Mouse (Mus musculus) common myeloid progenitor, adult 5-6 weeks (primary cell): ENCODE data around the gene Rbbp6. TPM values are rescaled to one million over a fixed set of nuclear protein-coding genes. Genes with fewer than 3 reads are reported as not detected.

Source experiments
- ATAC-seq: replicated peaks from 2 replicates; pipeline ENCODE4 v1.8.0; 2016; ENCODE audit warnings: low read depth, mild to moderate bottlenecking, moderate TSS enrichment, inconsistent platforms; ENCODE audit not compliant: poor library complexity, severe bottlenecking
- total RNA-seq: library from RNA; stranded (forward); fragments of 200-1000, 187-1606 nt; gene quantifications from 2 replicates; pipeline ENCODE4 v1.2.3, GENCODE M21; 2017

Rbbp6 gene
- 91.9 and 101 TPM in 2 replicates for total RNA-seq

DNA sequence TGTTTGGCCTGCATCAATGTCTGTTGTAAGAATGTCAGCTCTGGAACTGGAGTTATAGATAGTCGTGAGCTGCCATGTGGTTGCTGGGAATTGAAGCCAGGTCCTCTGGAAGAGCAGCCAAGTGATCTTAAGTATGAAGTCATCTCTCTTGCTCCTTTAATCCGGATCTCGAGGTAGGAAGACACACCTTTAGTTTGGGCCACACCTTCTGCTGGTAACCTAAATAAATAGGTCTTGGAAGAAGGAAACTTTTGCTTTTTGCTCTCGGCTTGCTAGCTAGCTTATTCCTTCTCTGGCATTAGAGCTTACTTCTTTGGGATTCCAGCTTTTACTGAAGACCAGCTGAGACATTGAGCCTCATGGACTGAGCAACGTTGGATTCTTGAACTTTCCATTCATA lies at the start of gene Rbbp6:
Gene Rbbp6 (plus strand): TSS at position 301 of the 400 bp plus-strand sequence.
- ATAC-seq, result no peak

DNA sequence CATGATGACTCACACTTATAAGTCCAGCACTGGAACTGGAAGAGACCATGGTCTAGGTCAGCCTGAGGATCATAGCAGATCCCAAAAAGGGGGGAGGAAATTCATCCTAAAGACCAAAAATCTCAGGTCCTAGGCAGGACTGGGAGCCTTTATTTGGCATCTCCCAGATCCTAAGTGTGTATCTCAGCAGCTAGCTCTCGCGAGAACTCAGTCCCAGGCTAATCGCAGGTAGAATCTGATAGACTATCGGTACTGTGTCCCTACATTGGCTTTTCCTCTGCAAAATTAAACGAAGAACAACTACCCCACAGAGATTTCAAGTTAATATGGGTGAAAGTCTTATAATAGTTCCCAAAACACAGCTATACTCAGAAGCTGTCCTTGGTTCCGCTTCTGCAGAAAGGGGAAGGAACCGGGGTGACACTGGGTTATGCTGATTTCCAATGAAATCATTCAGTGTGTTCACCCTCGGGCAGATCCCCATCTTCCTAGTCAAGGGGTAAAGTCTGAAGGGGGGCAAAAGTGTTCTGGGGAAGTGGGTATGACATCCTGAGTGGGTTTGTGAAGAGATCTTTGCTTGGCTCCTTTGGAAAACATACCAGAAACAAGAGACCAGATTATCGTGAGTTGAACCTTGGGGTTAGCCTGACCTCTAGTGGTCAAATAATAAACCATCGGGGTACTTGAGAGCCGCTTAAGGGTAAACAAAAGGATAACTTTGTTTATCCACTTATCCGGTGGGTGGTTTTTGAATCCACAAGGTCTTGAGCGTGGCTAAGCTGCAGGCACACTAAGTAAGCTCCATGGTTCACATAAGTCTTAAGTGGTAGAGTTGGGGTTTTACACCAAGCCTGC lies 45.5 kb upstream of the Rbbp6 start:
- ATAC-seq, result peak; percentile 90

- no peak for ATAC-seq
Measured at GRCm38 (mm10) chr7:122921537-122921936, 43.9 kb upstream of the Rbbp6 start.

- peak; percentile 40; the same call in 1 of the 2 replicates for ATAC-seq
Measured at GRCm38 (mm10) chr7:122924256-122924655, 41.2 kb upstream of the Rbbp6 start.

DNA sequence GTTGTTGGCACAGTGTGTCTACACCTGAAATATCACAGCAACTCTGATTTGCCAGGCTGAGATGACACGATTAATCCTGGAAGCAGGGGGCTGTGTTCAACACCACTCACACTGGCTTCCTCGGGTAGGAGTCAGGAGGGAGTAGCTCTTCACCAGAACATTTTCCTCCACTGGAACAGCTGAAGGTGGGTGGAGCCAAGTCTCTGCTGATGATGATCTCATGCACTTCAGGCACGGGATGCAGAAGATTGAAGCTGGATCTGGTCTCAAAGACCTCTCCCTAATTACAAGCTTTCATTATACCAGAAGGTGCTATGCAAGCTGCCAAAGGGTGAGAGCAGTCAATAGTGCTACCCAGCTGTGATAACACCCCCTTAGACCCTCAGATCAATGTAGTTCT lies 35.0 kb upstream of the Rbbp6 start:
- ATAC-seq, result no peak

- 0 out of 2 replicates have a peak, but pooled peaks have one; percentile 8 for ATAC-seq
Measured at GRCm38 (mm10) chr7:122932171-122932570, 33.3 kb upstream of the Rbbp6 start.

DNA sequence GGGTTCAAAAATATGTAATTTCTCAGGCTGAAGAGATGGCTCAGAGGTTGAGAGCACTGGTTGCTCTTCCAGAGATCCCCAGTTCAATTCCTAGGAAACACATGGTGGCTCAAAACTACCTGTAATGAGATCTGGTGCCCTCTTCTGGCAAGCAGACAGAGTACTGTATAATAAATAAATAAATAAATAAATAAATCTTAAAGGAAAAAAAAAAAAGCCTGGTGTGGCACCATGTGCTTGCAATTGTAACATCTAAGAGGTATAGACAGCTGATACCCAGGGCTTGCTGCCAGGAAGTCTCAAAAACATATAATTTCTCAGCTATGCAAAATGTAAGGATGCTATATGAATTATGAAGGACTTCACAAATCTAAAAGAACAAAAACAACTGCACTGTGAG lies 28.9 kb upstream of the Rbbp6 start:
- ATAC-seq, result no peak

DNA sequence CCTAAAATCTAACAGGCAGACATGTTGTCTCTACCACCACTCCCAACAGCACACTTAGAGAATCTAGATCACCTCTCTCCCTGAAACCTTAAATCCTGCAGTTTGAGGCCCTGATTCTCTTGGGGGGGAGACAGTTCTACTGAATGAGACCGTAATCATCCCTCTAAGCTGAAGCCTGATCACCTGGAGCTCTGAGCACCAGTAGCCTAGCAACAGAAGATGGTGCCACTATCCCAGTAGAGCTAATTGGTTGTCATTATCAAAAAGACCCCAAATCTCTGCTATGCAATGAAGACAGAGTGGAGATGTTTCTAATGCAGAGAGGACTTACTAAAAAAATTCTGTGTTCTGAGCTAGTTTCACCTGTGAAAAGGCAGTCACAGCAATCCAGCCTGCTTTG lies 27.3 kb upstream of the Rbbp6 start:
- no peak for ATAC-seq

DNA sequence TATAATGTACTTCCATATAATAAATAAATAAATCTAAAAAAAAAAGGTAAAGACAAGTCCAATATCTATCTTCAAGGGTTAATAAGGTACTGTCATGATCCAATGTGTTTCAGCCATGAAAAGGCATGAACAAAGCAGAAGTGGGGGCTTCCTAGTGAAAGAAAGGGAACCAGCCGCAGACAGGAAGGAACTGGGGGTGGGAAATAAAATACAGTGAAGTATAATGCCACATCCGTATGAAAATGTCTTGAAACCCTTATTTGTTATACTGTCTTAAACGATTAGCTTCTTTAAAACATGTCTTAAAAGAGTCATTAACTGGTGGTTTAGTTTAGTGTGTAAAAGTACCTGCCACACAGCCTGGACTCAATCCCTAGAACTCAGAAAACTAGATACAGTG lies 26.3 kb upstream of the Rbbp6 start:
- ATAC-seq, result peak; percentile 75

- ATAC-seq, result peak; percentile 58
Measured at GRCm38 (mm10) chr7:122940371-122941075, 25.0 kb upstream of the Rbbp6 start.

- ATAC-seq, result no peak
Measured at GRCm38 (mm10) chr7:122942111-122942510, 23.4 kb upstream of the Rbbp6 start.

GRCm38 (mm10) chr7:122945149-122945548 lies 20.3 kb upstream of the Rbbp6 start:
- peak; percentile 91 for ATAC-seq

GRCm38 (mm10) chr7:122949268-122949667 lies 16.2 kb upstream of the Rbbp6 start:
- ATAC-seq, result no peak

DNA sequence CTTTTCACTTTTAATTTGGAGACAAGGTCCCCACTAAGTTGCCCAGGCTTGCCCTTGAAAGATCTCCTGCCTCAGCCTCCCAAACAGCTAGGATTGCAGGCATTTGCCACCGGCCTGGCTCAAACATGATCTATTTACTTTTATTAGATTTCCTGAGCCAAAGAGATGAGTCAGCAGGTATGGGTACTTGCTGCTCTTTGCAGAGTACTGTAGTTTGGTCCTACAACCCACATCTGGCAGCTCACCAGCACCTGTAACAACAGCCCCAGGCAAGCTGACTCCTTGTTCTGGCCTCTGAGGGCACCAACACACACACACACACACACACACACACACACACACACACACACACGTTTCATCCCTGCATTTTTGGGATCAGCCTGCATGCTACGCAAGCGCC lies 14.0 kb upstream of the Rbbp6 start:
- ATAC-seq, result no peak

GRCm38 (mm10) chr7:122952066-122952465 lies 13.4 kb upstream of the Rbbp6 start:
- no peak for ATAC-seq

DNA sequence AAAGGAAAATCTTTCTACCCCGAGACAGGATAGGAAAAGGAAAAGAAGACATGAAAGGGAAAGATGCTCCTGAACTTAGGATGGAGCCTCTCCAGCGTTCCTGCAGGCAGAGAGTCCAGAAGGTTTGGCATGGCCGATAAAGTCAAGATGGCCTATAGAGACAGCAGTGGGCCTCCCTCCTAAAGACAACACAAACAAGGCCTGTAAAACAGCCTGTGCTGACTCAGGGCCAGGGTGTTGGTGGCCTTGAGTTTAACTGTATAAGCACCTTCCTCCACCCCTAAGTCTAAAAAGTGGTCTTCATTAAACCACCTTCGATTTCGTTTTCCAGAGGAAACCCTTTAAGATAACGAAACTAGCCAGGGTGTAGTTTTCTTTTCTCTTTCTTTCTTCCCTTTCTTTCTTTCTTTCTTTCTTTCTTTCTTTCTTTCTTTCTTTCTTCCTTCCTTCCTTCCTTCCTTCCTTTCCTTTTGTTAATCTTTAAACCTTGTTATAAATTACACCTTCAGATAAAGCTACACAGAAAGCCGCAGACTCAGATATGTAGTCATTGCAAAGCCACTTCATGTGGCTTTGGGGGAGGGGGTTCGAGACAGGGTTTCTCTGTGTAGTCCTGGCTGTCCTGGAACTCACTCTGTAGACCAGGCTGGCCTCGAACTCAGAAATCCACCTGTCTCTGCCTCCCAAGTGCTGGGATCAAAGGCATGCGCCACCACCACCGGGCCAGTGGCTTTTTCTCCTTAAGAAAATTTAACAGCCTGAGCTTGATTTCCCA lies 10.8 kb upstream of the Rbbp6 start:
- ATAC-seq, result no peak

- peak; percentile 97 for ATAC-seq
Measured at GRCm38 (mm10) chr7:122955226-122955955, 10.1 kb upstream of the Rbbp6 start.

DNA sequence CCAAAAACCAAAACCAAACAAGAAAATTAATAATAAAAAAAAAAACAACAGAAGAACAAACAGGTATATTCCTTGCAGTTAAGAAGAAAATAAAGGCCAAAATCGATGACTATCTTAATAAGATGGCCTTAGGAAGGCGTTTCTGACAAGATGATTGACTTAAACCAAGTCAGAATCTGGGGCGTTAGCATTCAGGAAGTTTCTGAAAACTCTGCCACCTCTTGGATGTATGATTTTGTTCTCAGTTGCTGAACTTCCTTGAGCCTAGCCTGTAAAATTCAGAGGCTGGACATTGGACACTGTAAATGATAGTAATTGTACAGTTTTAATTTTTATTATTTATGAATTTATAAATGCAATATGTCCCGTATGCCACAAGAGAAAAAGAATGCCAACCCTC lies 3.3 kb downstream of the Rbbp6 start:
- no peak for ATAC-seq

- ATAC-seq, result peak; percentile 85
Measured at GRCm38 (mm10) chr7:122969231-122970032, 3.9 kb downstream of the Rbbp6 start.
